Mouse (Mus musculus) neural tube, embryonic 15.5 days (tissue): ENCODE data around the gene Man2a2. TPM values are rescaled to one million over a fixed set of nuclear protein-coding genes. Genes with fewer than 3 reads are reported as not detected.

ENCODE experiments used
- ATAC-seq: fragments of 200-750 bp; cut with Nextera tagmentation; 2 replicates; pipeline ENCODE4 v1.8.0; 2017; ENCODE audit warnings: mild to moderate bottlenecking, moderate TSS enrichment, moderate library complexity; ENCODE audit not compliant: low FRiP score
- H3K27ac ChIP-seq: fragments of 300-500 bp; sonication (generic); replicated peaks from 2 replicates; pipeline ENCODE4 v1.5.1; 2015; ENCODE audit warnings: mild to moderate bottlenecking, inconsistent platforms
- H3K27me3 ChIP-seq: fragments of 300-500 bp; sonication (generic); replicated peaks from 2 replicates; pipeline ENCODE4 v1.6.1; 2015; ENCODE audit warnings: inconsistent platforms
- H3K36me3 ChIP-seq: fragments of 300-500 bp; sonication (generic); 2 replicates; pipeline ENCODE4 v1.6.1; 2015; ENCODE audit warnings: inconsistent platforms
- H3K4me1 ChIP-seq: fragments of 300-500 bp; sonication (generic); 2 replicates; pipeline ENCODE4 v1.6.1; 2015; ENCODE audit warnings: inconsistent platforms
- H3K4me2 ChIP-seq: fragments of 300-500 bp; sonication (generic); 2 replicates; pipeline ENCODE4 v1.6.1; 2015; ENCODE audit warnings: inconsistent platforms, mild to moderate bottlenecking, moderate library complexity
- H3K4me3 ChIP-seq: fragments of 300-500 bp; sonication (generic); replicated peaks from 2 replicates; pipeline ENCODE4 v1.5.1; 2015; ENCODE audit warnings: mild to moderate bottlenecking, inconsistent platforms
- H3K9ac ChIP-seq: fragments of 300-500 bp; sonication (generic); replicated peaks from 2 replicates; pipeline ENCODE4 v1.6.1; 2015; ENCODE audit warnings: mild to moderate bottlenecking, inconsistent platforms
- H3K9me3 ChIP-seq: fragments of 300-500 bp; sonication (generic); replicated peaks from 2 replicates; pipeline ENCODE4 v1.6.1; 2016; ENCODE audit warnings: inconsistent platforms
- WGBS: fragments of 180-500 bp; shearing (Covaris S2); methylation state at CpG from one replicate; pipeline ENCODE4 v1.1.7; 2015; ENCODE audit warnings: mixed read lengths; 5-methylcytosine and 5-hydroxymethylcytosine counted together
- polyA plus RNA-seq: library from polyadenylated mRNA; unstranded; fragments of >200 nt; fragmentation: Nextera tagmentation; extraction: Ambion mirVana; gene quantifications from 2 replicates; pipeline ENCODE4 v1.2.1, GENCODE M21; 2015

Gene Man2a2
- polyA plus RNA-seq, 1 experiment from 2014 or later: 26.9 TPM

- H3K9ac ChIP-seq: no peak overlapping the region
- no peaks in the 10 kb centered on the region for H3K9me3 ChIP-seq
- no peak overlapping the region for H3K4me2 ChIP-seq
- WGBS: 88% methylated on average over 3 of the region's 3 CpGs
- H3K4me1 ChIP-seq: peaks cover 14% of the 10 kb centered on the region
- H3K4me3 ChIP-seq: no peak overlapping the region
- ATAC-seq: no peak
- no peak overlapping the region for H3K27ac ChIP-seq
- H3K27me3 ChIP-seq: peaks cover 9% of the 10 kb centered on the region; the same call in 1 of the 2 replicates
- H3K36me3 ChIP-seq: no peaks in the 10 kb centered on the region
These were observed 35.0 kb upstream of the Man2a2 start for GRCm38 (mm10) chr7:80406186-80406585.

- H3K4me2 ChIP-seq: no peak within 1 kb of the TSS
- no peak within 1 kb of the TSS for H3K4me3 ChIP-seq
- 73% methylated on average over 9 of the region's 9 CpGs for WGBS
- peaks cover 9% of the 10 kb centered on the region; the same call in 1 of the 2 replicates for H3K27me3 ChIP-seq
- H3K36me3 ChIP-seq: no peaks in the 10 kb centered on the region
- no peak for ATAC-seq
- H3K4me1 ChIP-seq: peaks cover 24% of the 10 kb centered on the region
- H3K9ac ChIP-seq: no peak within 1 kb of the TSS
- no peak within 1 kb of the TSS for H3K27ac ChIP-seq
- no peaks in the 10 kb centered on the region for H3K9me3 ChIP-seq
These were observed 34.1 kb upstream of the Man2a2 start, which contains the start of gene Furin for GRCm38 (mm10) chr7:80405188-80405695. Gene Furin, minus strand, starts transcription at chr7:80405436.

- H3K36me3 ChIP-seq: no peaks in the 10 kb centered on the region
- no peak overlapping the region for H3K9ac ChIP-seq
- H3K27me3 ChIP-seq: peaks cover 9% of the 10 kb centered on the region; the same call in 1 of the 2 replicates
- WGBS: 63% methylated on average over 7 of the region's 7 CpGs
- no peak overlapping the region for H3K4me3 ChIP-seq
- ATAC-seq: no peak
- H3K4me1 ChIP-seq: peaks cover 33% of the 10 kb centered on the region
- no peak overlapping the region for H3K27ac ChIP-seq
- H3K4me2 ChIP-seq: no peak overlapping the region
- H3K9me3 ChIP-seq: no peaks in the 10 kb centered on the region
These were observed 33.1 kb upstream of the Man2a2 start for GRCm38 (mm10) chr7:80404101-80404894.

- Histone ChIP-seq H3K27me3 (peaks cover 9% of the 10 kb centered on the region; the same call in 1 of the 2 replicates), H3K4me1 (peaks cover 40% of the 10 kb centered on the region), H3K4me2 (peak overlapping the region; percentile 82), H3K36me3 (no peaks in the 10 kb centered on the region), H3K4me3 (peak overlapping the region; percentile 90), H3K27ac (peak overlapping the region; percentile 85), H3K9me3 (no peaks in the 10 kb centered on the region), H3K9ac (0 out of 2 replicates have a peak overlapping the region, but pooled peaks have one; percentile 91)
- WGBS: 51% methylated on average over 9 of the region's 9 CpGs
- ATAC-seq: no peak
These were observed 32.4 kb upstream of the Man2a2 start for GRCm38 (mm10) chr7:80403551-80403950.

GRCm38 (mm10) chr7:80402651-80403321, 31.6 kb upstream of the Man2a2 start:
- H3K9ac ChIP-seq: peak overlapping the region; percentile 91
- peaks cover 43% of the 10 kb centered on the region for H3K4me1 ChIP-seq
- H3K36me3 ChIP-seq: peaks cover 4% of the 10 kb centered on the region; the same call in 1 of the 2 replicates
- H3K4me3 ChIP-seq: peak overlapping the region; percentile 90
- ATAC-seq: peak; percentile 79
- H3K27me3 ChIP-seq: peaks cover 9% of the 10 kb centered on the region; the same call in 1 of the 2 replicates
- peak overlapping the region; percentile 85 for H3K27ac ChIP-seq
- H3K9me3 ChIP-seq: no peaks in the 10 kb centered on the region
- peak overlapping the region; percentile 82 for H3K4me2 ChIP-seq
- WGBS: under 1% methylated on average over 28 of the region's 92 CpGs

- ATAC-seq: peak; percentile 33
- Histone ChIP-seq H3K9me3 (no peaks in the 10 kb centered on the region), H3K27me3 (peaks cover 9% of the 10 kb centered on the region; the same call in 1 of the 2 replicates), H3K27ac (peak overlapping the region; percentile 85), H3K4me3 (peak overlapping the region; percentile 90), H3K4me1 (peaks cover 43% of the 10 kb centered on the region), H3K9ac (peak overlapping the region; percentile 91), H3K4me2 (peak overlapping the region; percentile 82), H3K36me3 (peaks cover 11% of the 10 kb centered on the region)
- WGBS: under 1% methylated on average over 73 of the region's 102 CpGs
These were observed 30.9 kb upstream of the Man2a2 start for GRCm38 (mm10) chr7:80401860-80402641.

- Histone ChIP-seq H3K9me3 (no peaks in the 10 kb centered on the region), H3K27ac (peak overlapping the region; percentile 85), H3K36me3 (peaks cover 19% of the 10 kb centered on the region), H3K4me3 (peak overlapping the region; percentile 90), H3K9ac (peak overlapping the region; percentile 91), H3K4me1 (peaks cover 43% of the 10 kb centered on the region), H3K27me3 (peaks cover 9% of the 10 kb centered on the region; the same call in 1 of the 2 replicates), H3K4me2 (peak overlapping the region; percentile 82)
- 18% methylated on average over 5 of the region's 5 CpGs for WGBS
- ATAC-seq: no peak
These were observed 30.1 kb upstream of the Man2a2 start for GRCm38 (mm10) chr7:80401041-80401859.

GRCm38 (mm10) chr7:80400571-80400970, 29.4 kb upstream of the Man2a2 start:
- Histone ChIP-seq H3K27ac (no peak overlapping the region), H3K36me3 (peaks cover 24% of the 10 kb centered on the region), H3K4me2 (0 out of 2 replicates have a peak overlapping the region, but pooled peaks have one; percentile 4), H3K27me3 (peaks cover 8% of the 10 kb centered on the region; the same call in 1 of the 2 replicates), H3K9ac (no peak overlapping the region), H3K4me1 (peaks cover 43% of the 10 kb centered on the region), H3K9me3 (no peaks in the 10 kb centered on the region), H3K4me3 (no peak overlapping the region)
- WGBS: 81% methylated on average over 6 of the region's 6 CpGs
- no peak for ATAC-seq

- Histone ChIP-seq H3K27me3 (peaks cover 6% of the 10 kb centered on the region; the same call in 1 of the 2 replicates), H3K4me1 (peaks cover 43% of the 10 kb centered on the region), H3K4me2 (0 out of 2 replicates have a peak overlapping the region, but pooled peaks have one; percentile 4), H3K27ac (no peak overlapping the region), H3K4me3 (no peak overlapping the region), H3K9me3 (no peaks in the 10 kb centered on the region), H3K36me3 (peaks cover 28% of the 10 kb centered on the region), H3K9ac (no peak overlapping the region)
- ATAC-seq: no peak
- 66% methylated on average over 5 of the region's 5 CpGs for WGBS
These were observed 28.9 kb upstream of the Man2a2 start for GRCm38 (mm10) chr7:80400099-80400498.

- no peak for ATAC-seq
- WGBS: 78% methylated on average over 9 of the region's 9 CpGs
These were observed 27.7 kb upstream of the Man2a2 start for GRCm38 (mm10) chr7:80398654-80399444.

More at GRCm38 (mm10) chr7:80398654-80399444, 27.7 kb upstream of the Man2a2 start:
- Histone ChIP-seq H3K4me3 (no peak overlapping the region), H3K27me3 (no peaks in the 10 kb centered on the region), H3K9me3 (no peaks in the 10 kb centered on the region), H3K4me1 (peaks cover 43% of the 10 kb centered on the region), H3K27ac (no peak overlapping the region), H3K9ac (no peak overlapping the region), H3K4me2 (no peak overlapping the region), H3K36me3 (peaks cover 33% of the 10 kb centered on the region)
